Mouse (Mus musculus): ENCODE results near the gene Thada. TPM values are rescaled to one million over a fixed set of nuclear protein-coding genes. Genes with fewer than 3 reads are reported as not detected.

Thada gene
- total RNA-seq, 2 experiments from 2014 or later: 7.5 to 8.7 TPM

DNA sequence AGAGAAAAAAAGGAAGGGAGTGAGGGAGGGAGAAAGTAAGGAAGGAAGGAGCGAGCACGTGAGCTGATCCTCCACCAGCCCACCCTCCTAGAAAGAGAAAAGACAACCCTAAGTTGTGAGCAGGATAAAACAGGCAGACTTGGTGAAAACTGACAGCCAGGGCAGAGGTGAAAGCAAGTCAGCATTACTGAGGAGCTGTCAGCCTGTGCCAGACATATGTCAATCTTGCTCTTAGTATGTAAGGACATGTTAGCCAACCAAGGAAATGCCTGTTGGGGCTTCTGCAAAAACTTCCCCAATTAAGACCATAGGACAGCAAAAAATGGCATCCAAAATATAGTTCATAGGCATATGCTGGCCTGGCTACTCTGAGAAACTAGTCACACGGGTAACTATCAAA lies 117.1 kb downstream of the Thada start:
- no peak for DNase-seq

DNA sequence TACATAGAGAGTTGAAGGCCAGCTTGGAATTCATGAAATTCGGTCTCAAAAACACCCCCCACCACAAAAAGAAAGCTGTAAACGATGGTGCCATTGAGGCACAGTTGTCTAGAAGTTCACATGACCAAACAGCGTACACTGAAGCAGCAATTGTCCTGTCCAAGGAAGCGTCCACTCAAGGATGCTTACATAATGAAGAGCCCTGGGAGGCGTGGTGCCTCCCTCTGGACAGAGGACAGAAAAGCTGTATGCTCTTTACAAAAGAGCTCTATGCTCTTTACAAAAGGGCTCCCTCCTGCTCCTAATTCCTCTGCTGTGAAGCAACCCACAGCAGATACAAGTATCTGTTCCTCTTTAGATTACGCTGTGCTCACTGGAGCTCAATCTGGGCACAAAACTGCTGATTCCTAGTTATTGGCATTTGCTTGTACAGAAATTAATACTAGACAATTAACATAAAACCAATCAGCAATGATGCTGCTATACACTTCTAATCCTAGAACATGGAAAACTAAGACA lies 123.6 kb downstream of the Thada start:
- DNase-seq: no peak

DNA sequence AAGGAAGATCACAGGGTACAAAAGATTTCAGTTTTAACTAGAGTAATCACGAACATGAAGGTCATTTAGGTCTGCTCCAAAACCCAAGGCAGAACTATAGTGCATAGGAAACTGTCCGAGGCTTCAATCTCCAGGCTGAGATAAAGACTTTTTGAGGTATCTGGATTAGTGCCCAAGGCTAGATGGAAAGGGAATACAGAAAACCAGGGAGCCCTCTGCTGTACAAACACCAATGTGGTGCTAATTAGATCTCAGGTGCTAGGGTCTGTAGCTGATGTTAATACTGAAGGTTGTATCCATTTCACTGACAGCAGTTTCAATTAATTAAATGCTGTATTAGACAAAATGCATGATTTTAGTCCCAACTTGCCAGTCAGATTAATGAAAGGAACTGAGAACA lies 124.3 kb downstream of the Thada start:
- DNase-seq: no peak

DNA sequence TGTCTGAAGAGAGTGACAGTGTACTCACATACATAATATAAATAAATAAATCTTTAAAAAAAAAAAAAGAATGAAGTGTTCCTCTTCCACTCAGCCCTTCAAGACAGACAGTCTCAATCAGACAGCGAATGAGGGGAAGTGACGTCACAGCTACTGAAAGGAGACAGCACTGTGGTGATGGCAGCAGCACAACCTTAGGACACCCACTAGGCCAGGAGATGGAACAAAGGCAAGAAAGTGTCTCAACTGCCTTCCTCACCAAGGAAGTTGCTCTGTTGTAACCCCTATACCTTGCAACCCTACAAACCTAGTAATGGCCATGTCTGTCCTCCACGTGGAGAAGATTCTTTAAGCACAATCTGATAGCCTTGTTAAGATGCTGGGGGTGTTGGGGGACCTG lies 125.4 kb downstream of the Thada start:
- DNase-seq: no peak

DNA sequence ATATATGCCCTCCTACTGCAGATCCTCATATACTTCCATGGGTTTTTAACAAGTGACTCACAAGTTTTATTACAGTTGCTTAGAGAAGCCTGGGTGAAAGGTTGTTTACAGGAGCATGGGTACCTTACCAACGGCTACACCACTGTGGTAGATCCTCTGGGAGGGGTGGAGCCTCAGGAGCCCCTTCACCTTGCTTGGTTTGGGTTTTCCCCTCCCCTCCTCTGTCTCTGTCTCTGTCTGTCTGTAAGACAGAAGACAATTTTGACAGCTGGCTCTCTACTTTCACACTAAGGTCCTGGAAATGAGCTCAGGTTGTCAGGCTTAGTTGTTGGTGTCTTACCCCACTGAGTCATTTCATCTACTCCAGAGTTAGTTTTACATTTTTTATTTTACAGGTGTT lies 130.0 kb downstream of the Thada start:
- DNase-seq: no peak

DNA sequence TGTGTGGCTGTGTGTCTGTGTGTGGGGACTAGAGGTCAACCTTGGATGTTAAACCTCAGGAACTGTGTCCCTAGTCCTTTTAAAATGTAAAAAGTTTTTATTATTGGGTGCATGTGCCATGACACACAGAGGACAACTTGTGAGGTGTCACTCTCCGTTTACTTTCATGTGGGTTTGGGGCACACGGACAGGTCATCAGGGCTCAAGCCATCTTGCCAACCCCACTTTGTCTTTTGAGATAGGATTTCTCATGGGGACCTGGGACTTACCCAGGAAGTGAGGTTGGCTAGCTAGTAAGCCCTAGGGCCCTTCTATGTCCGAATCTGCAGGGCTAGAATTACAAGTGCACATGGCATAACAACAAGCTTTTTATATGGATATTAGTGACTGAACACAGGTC lies 130.9 kb downstream of the Thada start:
- DNase-seq: no peak

DNA sequence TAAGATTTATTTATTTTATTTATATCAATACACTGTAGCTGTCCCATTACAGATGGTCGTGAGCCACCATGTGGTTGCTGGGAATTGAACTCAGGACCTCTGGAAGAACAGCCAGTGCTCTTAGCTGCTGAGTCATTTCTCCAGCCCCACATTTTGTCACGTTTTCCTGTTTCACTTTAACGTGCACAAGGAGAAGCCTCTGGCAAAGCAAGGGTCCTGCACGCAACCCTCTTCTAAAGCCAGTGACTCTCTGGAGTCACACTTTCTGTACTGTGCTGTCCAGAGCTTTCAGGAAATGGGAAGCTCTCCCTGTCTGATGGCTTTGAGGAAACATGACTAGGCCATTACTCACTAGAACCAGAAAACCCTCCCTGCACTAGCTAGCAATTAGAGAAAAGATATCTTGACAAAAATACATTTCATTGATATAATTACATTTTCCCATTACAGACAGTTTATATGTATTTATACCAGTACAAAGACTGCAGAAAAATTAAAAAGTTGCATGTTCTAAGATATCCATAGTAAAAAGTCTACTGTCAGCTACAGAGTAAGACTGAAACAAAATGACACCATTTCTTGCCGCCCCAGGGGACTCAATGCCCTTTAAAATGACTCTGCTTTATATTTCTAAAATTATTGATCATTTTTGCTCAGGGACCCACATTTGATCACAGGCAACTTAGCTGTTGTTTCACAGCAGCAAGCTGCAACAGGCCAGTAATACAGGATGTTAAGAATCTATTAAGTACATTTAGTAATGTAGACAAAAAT lies 131.6 kb downstream of the Thada start:
- no peak for DNase-seq

DNA sequence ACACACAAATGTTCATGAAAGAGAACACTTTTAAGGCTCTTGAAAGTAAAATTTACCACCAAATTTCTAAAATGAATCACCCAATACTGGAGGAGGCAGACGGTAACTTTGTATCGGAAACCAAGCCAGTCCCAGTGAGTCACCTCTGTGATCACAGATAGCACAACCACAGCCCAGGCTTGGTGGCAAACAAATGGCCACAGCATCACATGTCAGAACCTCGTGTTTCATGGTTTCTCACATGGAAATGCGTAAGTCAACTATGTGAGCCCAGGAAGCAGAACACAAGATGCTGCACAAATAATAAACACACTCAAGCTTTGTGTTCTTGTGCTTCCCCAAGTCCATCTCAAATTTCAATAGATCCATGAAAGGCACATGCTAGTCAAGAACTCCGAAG lies 133.1 kb downstream of the Thada start:
- no peak for DNase-seq

DNA sequence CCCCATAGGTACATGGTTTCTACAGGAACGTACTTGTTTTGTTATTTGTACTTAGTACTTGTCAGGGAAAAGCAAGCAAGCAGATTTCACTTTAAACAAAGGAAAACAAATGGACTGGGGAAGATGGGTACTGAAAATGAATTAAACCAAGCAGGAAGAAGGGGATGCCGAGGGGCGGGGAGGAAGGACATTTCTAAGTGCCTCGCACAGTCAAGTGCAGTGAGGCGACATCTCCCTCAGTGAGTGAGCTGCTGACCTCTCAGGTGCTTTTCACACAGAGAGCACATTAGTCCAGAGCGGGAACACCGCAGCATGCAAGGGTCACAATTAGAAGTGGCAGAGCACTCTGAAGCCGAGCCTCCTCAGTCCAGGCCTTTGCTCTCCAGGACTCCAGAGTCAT lies 135.0 kb downstream of the Thada start:
- DNase-seq: no peak

DNA sequence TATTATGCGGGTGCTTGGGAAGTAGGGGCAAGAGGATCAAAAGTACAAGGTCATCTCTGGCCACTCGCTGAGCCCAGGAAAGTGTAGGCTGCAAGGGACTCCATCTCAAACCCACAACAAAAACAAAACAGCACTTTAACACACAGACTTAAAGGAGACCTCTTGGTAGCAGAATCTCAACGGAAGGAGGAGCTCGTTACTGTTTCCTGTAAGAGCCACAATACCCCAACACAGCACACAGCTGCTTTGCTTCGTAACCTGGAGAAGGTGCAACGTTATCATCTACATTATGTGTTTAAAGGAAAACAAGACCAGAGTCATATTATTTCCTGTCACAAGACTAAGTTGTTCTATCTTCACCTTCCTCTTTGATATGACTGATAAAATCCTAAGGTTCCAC lies 135.5 kb downstream of the Thada start:
- no peak for DNase-seq

DNA sequence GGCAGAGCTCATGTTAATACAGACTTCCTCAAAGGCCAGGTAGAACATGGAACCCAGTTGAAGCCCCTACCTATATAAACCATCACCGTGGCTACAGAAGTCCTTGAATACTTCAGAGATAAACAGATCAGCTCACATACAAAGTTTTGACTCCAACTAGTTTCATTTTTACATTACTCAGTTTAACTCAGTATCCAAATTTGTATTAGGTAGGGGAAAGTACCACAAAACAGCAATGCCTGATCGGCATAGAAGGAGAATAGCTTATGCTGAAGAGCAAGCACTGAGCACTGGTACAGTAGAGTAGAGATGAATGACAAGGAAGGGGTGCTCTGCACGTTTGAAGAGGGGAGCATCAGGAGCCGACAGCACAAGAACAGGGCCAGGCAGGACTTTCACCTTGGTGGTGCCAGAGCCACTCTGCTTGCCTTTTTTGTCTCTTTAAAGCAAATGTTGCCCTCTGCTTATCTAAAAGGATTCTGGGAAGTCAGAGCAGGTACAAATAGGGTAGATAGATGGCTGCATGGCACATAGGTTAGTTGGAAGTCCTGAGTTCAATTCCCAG lies 136.0 kb downstream of the Thada start:
- DNase-seq: no peak

DNA sequence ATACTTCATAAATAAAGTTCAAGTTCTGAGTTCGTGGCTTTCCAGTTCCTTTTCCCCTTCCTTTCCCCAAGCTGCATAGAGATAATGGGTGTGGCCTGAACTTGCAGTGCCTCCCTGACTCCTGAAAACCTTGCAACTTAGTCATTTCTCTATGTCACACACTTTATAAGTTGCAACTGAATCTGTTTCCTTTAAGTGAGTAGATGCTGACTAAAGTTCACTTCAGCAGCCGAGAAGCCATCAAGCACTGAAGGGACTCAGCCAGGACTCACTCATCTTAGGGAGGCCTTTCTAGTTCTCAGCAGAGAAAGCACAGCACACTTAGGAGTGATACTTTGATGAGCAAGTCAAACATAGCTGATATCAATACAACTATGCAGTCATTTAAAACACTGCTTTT lies 137.5 kb downstream of the Thada start:
- DNase-seq: no peak

DNA sequence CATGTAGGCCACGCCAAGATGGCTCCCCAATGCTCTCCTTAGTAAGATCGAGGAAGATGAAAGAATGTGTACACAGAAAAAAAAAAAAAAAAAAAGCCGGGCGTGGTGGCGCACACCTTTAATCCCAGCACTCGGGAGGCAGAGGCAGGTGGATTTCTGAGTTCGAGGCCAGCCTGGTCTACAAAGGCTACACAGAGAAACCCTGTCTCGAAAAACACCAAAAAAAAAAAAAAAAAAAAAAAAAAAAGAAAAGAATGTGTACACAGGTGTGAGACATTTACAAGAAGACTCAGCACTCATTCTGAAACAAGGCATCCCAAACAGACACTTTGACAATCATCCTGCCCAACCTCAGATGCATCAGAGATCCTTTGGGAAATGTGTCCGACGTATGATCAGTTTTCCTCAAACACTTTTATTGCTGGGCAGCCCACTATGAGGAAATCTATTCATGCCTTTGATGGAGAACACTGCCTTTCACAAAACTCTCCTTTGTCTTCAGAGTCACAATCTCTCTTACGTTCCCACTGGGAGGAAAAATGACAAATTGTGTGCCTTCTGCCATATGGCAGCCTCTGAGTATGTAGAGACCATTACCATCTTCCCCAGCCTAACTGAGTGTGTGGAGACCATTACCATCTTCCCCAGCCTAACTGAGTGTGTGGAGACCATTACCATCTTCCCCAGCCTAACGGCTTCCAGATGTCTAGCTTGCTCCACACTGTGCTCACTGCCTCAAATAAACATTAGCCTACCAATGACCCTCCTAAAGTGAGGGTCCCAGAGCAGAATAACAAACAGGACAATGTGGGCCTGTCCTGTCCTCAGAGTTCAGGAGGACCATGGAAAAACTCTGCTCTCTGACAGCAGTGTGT lies 138.7 kb downstream of the Thada start:
- DNase-seq: no peak

DNA sequence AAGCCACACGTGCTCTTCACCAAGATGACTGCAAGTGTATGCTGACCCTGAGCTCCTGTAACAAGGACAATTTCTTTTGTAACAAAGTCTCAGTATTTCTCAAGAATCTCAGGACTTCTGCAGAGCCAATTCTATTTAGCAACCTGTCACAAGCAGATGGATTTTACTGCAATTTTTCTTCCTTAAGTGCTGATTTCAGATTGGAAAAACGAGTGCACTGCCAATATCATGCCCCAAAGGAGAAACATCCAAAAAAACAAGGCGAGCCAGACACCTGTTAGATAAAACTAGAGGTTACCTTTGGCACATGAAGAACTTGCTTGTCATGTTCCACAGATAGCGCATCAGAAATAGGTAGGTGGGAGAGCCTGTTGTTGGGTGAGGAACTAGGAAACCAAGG lies 143.8 kb downstream of the Thada start:
- no peak for DNase-seq

DNA sequence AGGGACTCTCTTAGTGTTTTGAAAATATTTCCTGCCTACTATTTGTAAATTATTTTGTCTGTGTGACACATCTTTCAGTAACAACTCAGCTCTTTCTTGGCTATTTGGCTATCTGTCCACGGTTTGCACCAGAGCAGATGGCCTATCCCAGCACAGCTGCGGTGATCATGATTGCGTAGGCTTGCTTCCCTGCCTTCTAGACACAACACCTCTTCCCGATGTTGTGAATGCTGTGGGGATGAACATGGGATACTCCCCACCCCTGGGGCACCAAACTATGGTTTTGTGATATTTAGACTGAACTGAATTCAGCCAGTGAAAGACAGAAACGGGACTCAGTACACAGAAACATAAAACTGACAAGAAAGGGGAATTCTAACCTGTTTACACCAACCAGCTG lies 144.7 kb downstream of the Thada start:
- no peak for DNase-seq

DNA sequence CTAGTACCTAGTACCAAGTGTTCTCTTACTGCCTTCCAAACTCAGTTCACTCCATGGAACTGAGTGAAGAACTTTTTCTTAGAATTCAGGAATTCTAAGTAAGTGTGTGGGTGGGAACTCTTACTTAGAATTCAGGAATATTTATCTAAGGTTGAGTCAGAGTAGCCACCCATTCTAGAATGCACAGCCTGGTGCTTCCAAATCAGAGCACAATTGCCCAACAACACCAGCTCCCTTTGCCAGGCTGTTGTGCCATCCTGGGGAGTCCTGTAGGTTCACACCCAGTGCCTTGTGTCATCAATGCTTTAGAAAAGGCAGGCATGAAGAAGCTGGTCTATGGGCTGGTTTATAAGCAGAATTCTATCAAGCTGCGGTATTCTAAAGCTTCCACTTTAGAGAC lies 145.4 kb downstream of the Thada start:
- peak in 1 of 2 experiments; percentile 15 for DNase-seq

DNA sequence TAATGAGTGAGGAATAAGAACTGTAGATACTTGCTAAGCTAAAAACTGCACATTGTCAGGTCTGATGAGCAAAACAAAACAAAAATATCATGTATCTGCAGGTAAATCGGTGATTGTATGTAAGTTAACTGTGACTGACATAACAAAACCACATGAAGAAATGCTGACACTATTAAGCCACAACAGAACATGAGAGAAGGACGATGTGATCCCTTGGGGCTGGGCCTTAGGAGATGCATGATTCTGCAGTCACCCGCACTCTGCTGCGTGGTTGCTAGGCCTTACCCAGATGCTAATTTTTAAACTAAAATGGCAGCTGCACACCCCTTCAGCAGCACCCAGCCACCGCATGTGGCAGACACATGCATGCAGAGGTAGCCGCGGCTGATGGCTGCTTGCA lies 151.7 kb downstream of the Thada start:
- no peak for DNase-seq

DNA sequence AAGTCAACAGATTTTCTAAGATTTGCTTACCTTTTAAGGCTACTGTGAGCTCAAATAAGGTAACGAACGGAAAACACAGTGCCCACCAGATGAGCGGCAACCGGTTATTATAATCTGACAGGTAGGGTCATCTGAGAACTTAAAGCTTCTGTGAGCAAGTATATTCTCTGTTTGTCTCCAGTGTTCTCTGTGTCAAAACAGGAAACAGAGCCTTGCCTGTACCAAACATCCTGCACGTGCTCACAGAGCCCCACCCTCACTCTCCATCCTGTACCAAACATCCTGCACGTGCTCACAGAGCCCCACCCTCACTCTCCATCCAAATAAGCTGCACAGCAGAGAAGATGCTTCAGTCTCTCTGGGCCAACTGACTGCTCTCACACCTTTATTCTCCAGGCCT lies 152.5 kb downstream of the Thada start:
- DNase-seq: no peak

DNA sequence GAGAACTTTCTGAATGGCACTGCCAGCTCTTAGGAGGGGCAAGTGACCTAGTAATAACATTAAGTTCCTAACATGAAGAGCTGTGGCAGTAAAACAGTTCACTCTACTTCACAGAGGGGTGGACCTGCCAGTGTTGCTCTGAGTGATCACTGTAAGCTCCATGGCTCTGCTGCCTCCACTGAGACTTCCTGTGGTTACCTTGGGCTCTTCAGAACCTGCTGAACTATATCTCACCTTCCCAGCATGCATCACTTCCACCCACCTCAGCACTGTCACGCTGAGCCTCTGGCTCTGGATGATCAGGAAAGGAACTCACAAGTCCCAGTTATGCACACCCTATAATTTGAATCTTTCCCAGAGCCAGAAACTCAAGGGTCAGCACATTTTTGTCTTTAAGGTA lies 159.9 kb downstream of the Thada start:
- DNase-seq: no peak

DNA sequence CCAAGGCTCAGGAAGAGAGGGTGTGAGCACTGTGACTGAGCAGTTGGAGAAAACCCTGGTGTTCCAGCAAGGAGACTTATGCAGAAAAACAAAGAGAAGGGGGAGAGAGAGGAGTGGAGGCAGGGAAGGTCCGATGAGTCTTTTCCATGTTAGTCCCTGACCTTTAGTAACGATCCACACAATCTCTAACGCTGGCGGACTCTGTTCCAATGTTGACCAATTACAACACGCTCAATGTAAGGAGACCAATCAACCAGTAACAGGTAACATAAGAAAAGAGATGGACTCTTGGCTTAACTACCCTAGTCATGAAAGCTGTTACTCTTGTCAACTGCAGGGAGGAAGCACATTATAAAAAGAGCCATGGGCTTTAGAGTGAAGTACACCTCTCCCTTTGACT lies 160.9 kb downstream of the Thada start:
- no peak for DNase-seq

DNA sequence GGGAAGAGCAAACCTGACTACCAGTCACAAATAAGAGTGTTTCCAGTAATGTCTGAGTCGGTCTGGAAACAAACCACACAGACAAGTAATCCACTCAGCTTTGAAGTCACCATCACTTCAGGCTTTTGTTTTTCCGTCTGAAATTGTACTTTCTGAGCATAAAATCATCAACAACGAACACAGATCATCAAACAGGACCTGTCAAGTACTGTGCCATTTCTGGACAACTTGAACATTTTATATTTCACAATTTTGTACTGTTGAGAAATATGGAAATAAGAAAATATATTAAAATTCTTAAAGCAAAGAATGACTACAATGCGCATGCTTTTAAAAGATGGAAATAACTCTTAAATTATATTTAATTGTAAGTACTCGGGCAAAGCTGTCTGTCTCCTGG lies 161.9 kb downstream of the Thada start:
- no peak for DNase-seq

DNA sequence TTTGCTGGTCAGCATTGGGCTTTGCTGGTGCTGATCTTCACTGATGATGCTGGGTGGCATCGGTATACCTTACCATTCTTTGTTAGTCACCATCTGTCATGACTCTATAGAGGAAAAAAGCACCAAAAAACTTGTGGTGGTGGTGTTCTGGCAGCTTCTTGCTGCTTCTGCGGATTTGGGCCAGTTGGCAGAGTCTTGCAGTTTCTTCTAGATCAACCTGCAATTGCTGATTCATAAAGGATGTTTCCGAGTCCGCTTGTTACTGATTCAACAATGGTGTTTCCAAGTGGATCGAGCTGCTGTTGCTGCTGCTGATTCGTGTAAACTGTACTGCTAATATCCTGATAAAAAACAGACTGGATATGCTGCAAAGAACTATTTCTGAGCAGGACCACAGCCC lies 168.0 kb downstream of the Thada start:
- no peak for DNase-seq

DNA sequence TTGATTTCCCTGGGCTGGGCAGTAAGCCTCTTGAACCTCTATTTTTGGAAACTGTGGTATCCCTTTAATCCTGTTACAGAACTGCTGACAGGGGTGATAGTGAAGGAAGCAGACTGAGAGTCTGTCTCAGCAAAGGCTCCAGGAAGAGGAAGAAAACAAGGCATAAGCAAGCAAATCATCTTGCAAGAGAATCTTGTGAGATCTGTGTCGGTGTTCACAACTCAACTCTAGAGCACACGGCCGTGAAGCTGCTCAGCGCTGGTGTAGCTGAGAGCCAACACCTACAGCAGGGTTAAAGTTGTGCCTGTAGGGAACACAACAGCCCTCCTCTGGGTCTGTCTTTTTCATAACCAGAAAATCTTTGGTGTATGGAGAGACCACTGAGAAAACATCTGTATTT lies 172.8 kb downstream of the Thada start:
- DNase-seq: peak; percentile 36 to 37

Data from heart, adult 18-20 months (tissue).